Mouse (Mus musculus): Measurements from ENCODE around the gene Myo18b. TPM values are rescaled to one million over a fixed set of nuclear protein-coding genes. Genes with fewer than 3 reads are reported as not detected.
A peak's percentile ranks its signal among the peaks of the same experiment; 100 is the strongest.

The Myo18b gene
- polyA plus RNA-seq, 1 experiment from 2014 or later = 0.80 TPM

- DNase-seq (peak; percentile 27), ATAC-seq (ENCODE audit: insufficient read depth) (no peak)
- no peak overlapping the region for H3K4me2 ChIP-seq
- H3K36me3 ChIP-seq (ENCODE audit: insufficient read depth) = no peaks in the 10 kb centered on the region
- no peaks in the 10 kb centered on the region for H3K27me3 ChIP-seq (ENCODE audit: insufficient read depth, low read length)
- H3K9me3 ChIP-seq (ENCODE audit: low read depth, low read length) = no peaks in the 10 kb centered on the region
- H3K27ac ChIP-seq (ENCODE audit: low read depth) = peak overlapping the region; percentile 46; the same call in 1 of the 2 replicates
- no peaks in the 10 kb centered on the region for H3K4me1 ChIP-seq (ENCODE audit: insufficient read depth)
- no peak for TF ChIP-seq CTCF (IDR thresholded peaks at IDR 0.05; ENCODE audit: low read depth)
- no peak overlapping the region for H3K4me3 ChIP-seq (ENCODE audit: low read depth, low read length)
- no peak overlapping the region for H3K9ac ChIP-seq
- WGBS = 21% methylated on average over 2 of the region's 2 CpGs
These were observed 12.0 kb upstream of the Myo18b start for GRCm38 (mm10) chr5:112908169-112908614.

DNA sequence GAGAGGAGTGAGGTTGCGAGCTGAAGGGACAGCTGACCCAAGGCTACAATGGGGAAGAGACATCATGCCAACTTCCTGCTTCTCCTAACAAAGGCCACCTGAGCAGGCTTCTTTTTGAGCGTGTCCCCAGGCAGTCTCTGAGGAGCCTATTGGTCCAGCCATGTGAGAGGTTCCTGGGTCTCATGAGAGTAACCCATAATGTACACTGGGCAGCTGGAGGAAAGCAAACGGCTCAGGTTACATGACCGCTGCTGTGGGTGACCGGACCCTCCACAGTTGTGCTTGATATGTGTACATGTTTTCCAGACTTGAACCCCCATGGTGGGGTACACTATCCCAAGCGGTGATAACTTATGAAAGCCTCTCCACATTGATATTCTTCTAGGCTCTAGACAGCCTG is 11.3 kb upstream of the Myo18b start:
- DNase-seq (no peak), ATAC-seq (ENCODE audit: insufficient read depth) (no peak)
- Histone ChIP-seq H3K27ac (ENCODE audit: low read depth) (no peak overlapping the region), H3K9me3 (ENCODE audit: low read depth, low read length) (no peaks in the 10 kb centered on the region), H3K27me3 (ENCODE audit: insufficient read depth, low read length) (no peaks in the 10 kb centered on the region), H3K4me1 (ENCODE audit: insufficient read depth) (no peaks in the 10 kb centered on the region), H3K9ac (no peak overlapping the region), H3K4me3 (ENCODE audit: low read depth, low read length) (no peak overlapping the region), H3K4me2 (no peak overlapping the region), H3K36me3 (ENCODE audit: insufficient read depth) (no peaks in the 10 kb centered on the region)
- TF ChIP-seq CTCF (IDR thresholded peaks at IDR 0.05; ENCODE audit: low read depth) = no peak
- 48% methylated on average over 6 of the region's 6 CpGs for WGBS

DNA sequence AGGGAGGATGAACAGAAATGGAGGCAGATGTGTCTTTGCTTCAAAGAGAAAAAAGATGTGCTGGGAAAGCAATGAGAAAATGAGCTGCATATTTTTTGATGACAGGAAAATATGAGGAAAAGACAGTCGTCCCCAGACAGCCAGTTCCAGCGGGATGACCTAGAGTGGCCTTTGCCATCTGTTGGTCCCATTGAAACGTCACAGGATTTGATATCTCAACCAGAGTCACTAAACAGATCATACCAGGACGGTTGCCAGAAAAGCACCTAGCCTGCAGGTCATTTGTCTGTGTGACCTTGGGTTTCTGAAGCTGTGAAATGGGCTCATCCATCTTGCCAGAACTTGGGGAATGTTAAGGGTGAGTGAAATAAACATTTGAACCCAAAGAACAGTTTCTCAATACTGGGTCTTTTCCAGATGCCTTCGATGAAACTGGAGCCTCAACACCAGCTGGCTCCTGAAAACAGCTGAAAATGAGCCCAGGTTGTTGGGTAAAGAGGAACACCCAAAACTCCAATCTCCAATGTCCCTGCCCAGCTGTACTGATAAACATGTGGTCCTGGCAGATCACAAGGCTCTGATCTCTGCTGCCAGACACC is 2.6 kb downstream of the Myo18b start:
- Histone ChIP-seq H3K36me3 (ENCODE audit: insufficient read depth) (no peaks in the 10 kb centered on the region), H3K4me1 (ENCODE audit: insufficient read depth) (no peaks in the 10 kb centered on the region), H3K4me2 (no peak overlapping the region), H3K9me3 (ENCODE audit: low read depth, low read length) (no peaks in the 10 kb centered on the region), H3K4me3 (ENCODE audit: low read depth, low read length) (no peak overlapping the region), H3K27me3 (ENCODE audit: insufficient read depth, low read length) (no peaks in the 10 kb centered on the region), H3K27ac (ENCODE audit: low read depth) (no peak overlapping the region), H3K9ac (no peak overlapping the region)
- 53% methylated on average over 5 of the region's 5 CpGs for WGBS
- DNase-seq (no peak), ATAC-seq (ENCODE audit: insufficient read depth) (no peak)
- no peak for TF ChIP-seq CTCF (IDR thresholded peaks at IDR 0.05; ENCODE audit: low read depth)

- H3K4me1 ChIP-seq (ENCODE audit: insufficient read depth) = no peaks in the 10 kb centered on the region
- DNase-seq (no peak), ATAC-seq (ENCODE audit: insufficient read depth) (no peak)
- no peak for TF ChIP-seq CTCF (IDR thresholded peaks at IDR 0.05; ENCODE audit: low read depth)
- H3K9ac ChIP-seq = no peak overlapping the region
- no peaks in the 10 kb centered on the region for H3K9me3 ChIP-seq (ENCODE audit: low read depth, low read length)
- no peaks in the 10 kb centered on the region for H3K36me3 ChIP-seq (ENCODE audit: insufficient read depth)
- no peak overlapping the region for H3K4me2 ChIP-seq
- H3K4me3 ChIP-seq (ENCODE audit: low read depth, low read length) = no peak overlapping the region
- H3K27ac ChIP-seq (ENCODE audit: low read depth) = no peak overlapping the region
- H3K27me3 ChIP-seq (ENCODE audit: insufficient read depth, low read length) = no peaks in the 10 kb centered on the region
These were observed 3.8 kb downstream of the Myo18b start for GRCm38 (mm10) chr5:112892411-112892810.

DNA sequence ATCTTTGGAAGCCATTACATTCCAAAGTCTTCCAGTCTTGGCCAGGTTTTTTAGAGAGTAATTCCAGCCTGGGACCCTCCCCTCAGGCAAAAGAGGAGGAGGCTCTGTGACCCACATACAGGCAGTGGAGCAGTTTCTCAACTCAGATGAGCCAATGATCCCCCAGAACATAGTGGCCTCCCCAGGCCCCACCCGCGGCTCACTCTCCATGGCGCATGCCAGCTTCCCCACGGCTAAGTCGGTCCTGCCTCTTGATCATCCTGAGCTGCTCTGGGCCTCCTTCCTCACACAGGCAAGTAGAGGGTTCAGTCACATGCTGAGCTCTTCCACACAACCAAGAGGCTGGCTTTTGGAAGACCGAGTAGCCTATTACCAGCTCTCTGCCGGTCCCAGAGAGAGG is 7.5 kb downstream of the Myo18b start:
- H3K9ac ChIP-seq = no peak overlapping the region
- H3K27me3 ChIP-seq (ENCODE audit: insufficient read depth, low read length) = no peaks in the 10 kb centered on the region
- ATAC-seq (ENCODE audit: insufficient read depth) = no peak
- DNase-seq = no peak
- TF ChIP-seq CTCF (IDR thresholded peaks at IDR 0.05; ENCODE audit: low read depth) = no peak
- no peaks in the 10 kb centered on the region for H3K36me3 ChIP-seq (ENCODE audit: insufficient read depth)
- no peak overlapping the region for H3K4me3 ChIP-seq (ENCODE audit: low read depth, low read length)
- no peaks in the 10 kb centered on the region for H3K9me3 ChIP-seq (ENCODE audit: low read depth, low read length)
- no peaks in the 10 kb centered on the region for H3K4me1 ChIP-seq (ENCODE audit: insufficient read depth)
- H3K27ac ChIP-seq (ENCODE audit: low read depth) = no peak overlapping the region
- 46% methylated on average over 7 of the region's 7 CpGs for WGBS
- H3K4me2 ChIP-seq = no peak overlapping the region

GRCm38 (mm10) chr5:112886687-112887491 is 9.3 kb downstream of the Myo18b start:
- H3K36me3 ChIP-seq (ENCODE audit: insufficient read depth) = no peaks in the 10 kb centered on the region
- no peak overlapping the region for H3K27ac ChIP-seq (ENCODE audit: low read depth)
- TF ChIP-seq CTCF (IDR thresholded peaks at IDR 0.05; ENCODE audit: low read depth) = no peak
- no peaks in the 10 kb centered on the region for H3K4me1 ChIP-seq (ENCODE audit: insufficient read depth)
- H3K9ac ChIP-seq = no peak overlapping the region
- no peak overlapping the region for H3K4me2 ChIP-seq
- no peak overlapping the region for H3K4me3 ChIP-seq (ENCODE audit: low read depth, low read length)
- 62% methylated on average over 17 of the region's 17 CpGs for WGBS
- peak; percentile 9 for DNase-seq
- no peaks in the 10 kb centered on the region for H3K9me3 ChIP-seq (ENCODE audit: low read depth, low read length)
- ATAC-seq (ENCODE audit: insufficient read depth) = no peak
- no peaks in the 10 kb centered on the region for H3K27me3 ChIP-seq (ENCODE audit: insufficient read depth, low read length)

DNA sequence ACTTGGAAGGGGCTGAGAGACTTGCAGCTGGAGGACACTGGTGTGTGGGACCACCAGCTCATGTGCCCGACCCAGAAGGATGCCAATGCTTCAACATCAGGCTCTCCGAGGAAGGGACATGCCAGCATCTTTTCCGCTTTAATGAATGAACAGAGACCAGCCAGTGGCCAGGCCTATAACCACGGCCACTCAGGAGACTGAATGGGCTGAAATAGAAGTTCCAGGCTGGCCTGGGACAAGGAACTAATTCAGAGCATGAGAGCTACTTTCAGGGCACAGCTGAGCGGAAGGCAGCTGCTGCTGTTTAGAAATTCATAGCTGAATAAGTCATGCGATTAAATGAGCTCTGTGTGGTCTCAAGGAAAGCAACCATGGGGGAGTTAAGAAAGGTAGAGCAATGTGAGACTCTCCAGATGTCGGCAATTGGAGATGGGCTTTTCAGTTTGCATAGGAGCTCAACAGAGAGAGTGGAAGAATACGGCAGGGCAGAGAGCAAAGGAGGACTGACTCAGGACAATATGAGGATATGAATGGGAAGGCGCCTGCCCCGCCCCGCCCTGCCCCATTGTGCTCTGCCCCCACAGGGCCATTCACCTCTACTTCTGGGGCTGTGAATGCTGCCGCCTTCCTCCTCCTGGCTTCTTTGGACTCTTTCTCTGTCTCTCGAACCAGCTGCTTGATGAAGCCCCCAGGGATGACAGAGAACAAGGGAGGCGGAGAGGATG is 18.6 kb downstream of the Myo18b start:
- no peak overlapping the region for H3K27ac ChIP-seq (ENCODE audit: low read depth)
- H3K9ac ChIP-seq = no peak overlapping the region
- ATAC-seq (ENCODE audit: insufficient read depth) = no peak
- H3K27me3 ChIP-seq (ENCODE audit: insufficient read depth, low read length) = no peaks in the 10 kb centered on the region
- DNase-seq = no peak
- no peak overlapping the region for H3K4me2 ChIP-seq
- H3K4me3 ChIP-seq (ENCODE audit: low read depth, low read length) = no peak overlapping the region
- no peaks in the 10 kb centered on the region for H3K4me1 ChIP-seq (ENCODE audit: insufficient read depth)
- no peaks in the 10 kb centered on the region for H3K9me3 ChIP-seq (ENCODE audit: low read depth, low read length)
- TF ChIP-seq CTCF (IDR thresholded peaks at IDR 0.05; ENCODE audit: low read depth) = no peak
- WGBS = 65% methylated on average over 14 of the region's 14 CpGs
- no peaks in the 10 kb centered on the region for H3K36me3 ChIP-seq (ENCODE audit: insufficient read depth)
